Mouse (Mus musculus): ENCODE data around the gene Il3. TPM values are rescaled to one million over a fixed set of nuclear protein-coding genes. Genes with fewer than 3 reads are reported as not detected.

Gene Il3
- total RNA-seq, 2 experiments from 2014 or later: not detected

GRCm38 (mm10) chr11:54219903-54220740 is 47.0 kb downstream of the Il3 start:
- no peak for DNase-seq (ENCODE audit: extremely low spot score in 1 of 2, low spot score in 1 of 2)

DNA sequence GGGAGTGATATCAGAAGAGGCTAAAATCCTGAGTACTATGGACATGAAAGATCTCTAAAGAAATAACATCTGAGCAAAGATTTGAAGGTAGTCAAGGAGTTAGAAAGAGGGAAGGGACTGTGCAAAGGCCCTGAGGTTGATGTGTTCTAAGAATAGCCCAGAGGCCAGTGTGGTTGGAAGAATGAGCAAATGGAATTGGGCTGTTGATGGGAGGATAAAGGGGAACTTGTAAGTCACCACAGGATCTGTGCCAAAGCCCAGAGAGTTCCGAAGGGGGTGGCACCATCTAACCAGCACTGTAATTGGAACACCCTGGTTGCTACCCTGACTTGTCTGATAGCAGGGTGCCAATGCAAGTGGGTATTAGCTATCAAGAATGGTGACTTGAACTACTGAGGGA is 47.9 kb downstream of the Il3 start:
- DNase-seq (ENCODE audit: extremely low spot score in 1 of 2, low spot score in 1 of 2): no peak

DNA sequence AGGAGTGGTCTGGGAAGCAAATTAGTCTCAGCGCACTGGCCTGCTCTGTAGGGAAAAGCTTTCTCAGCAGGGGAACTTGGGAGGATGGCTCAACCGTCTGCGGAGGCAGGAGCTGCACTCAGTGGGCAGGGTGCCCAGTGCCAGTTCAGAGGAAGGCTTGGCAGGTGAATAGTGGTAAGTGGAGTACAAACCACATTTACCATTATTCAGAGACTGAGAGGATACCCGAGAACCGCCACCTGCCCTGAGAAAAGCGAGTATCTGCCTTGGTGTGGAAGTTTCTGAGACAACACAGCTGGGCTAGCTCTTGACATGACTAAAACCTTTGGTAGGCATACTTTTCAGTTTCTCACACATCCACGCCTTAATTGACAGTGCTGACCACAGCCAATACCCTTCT is 49.7 kb downstream of the Il3 start:
- DNase-seq (ENCODE audit: extremely low spot score in 1 of 2, low spot score in 1 of 2): no peak

DNA sequence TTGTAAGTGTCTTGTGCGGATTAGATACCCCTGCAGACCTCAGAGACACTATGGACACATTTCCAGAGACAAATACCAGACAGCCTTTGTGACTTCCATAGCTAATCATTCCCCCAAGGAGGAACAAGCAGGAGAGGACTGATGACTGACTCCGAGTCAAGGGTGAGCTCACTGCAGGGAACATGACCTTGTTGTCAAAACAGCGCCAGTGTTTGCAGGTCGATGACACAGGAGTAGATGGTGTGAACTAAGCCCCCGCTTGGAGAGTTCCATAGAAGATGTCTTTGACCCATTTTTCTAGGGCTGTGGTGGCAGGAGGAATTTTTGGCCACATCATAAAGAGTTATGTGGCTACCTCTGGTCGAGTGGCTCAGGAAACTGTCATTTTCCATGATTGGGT is 51.0 kb downstream of the Il3 start:
- DNase-seq (ENCODE audit: extremely low spot score in 1 of 2, low spot score in 1 of 2): no peak

Other genes with a start within 250 kb of the Il3 start
- 1 to 10 TPM; 4.8 to 7.2 TPM for gene Slc22a4, start 239.2 kb downstream of the Il3 start, total RNA-seq (2021)
- 10 to 100 TPM; 15.7 TPM for gene Pdlim4, start 198.3 kb downstream of the Il3 start, total RNA-seq (2021)
- 10 to 100 TPM; 15.2 to 22.4 TPM for gene P4ha2, start 167.2 kb downstream of the Il3 start, total RNA-seq (2021)
- gene Csf2, start 17.6 kb downstream of the Il3 start, total RNA-seq (2021): not detected
- 100 to 1,000 TPM; 183 to 192 TPM for gene Acsl6, start 36.5 kb upstream of the Il3 start, total RNA-seq (2021)
- gene Meikin, start 103.4 kb upstream of the Il3 start, total RNA-seq (2021): not detected
- 10 to 100 TPM; 31.0 to 31.2 TPM for gene Fnip1, start 170.9 kb upstream of the Il3 start, total RNA-seq (2021)

Measured in layer of hippocampus, postnatal 25 days (tissue).